Mouse (Mus musculus): ENCODE data around the gene Endou. TPM values are rescaled to one million over a fixed set of nuclear protein-coding genes. Genes with fewer than 3 reads are reported as not detected.

Gene Endou
- polyA plus RNA-seq (2012; rRNA removed): 0.06 and 0.31 TPM in 2 replicates

DNA sequence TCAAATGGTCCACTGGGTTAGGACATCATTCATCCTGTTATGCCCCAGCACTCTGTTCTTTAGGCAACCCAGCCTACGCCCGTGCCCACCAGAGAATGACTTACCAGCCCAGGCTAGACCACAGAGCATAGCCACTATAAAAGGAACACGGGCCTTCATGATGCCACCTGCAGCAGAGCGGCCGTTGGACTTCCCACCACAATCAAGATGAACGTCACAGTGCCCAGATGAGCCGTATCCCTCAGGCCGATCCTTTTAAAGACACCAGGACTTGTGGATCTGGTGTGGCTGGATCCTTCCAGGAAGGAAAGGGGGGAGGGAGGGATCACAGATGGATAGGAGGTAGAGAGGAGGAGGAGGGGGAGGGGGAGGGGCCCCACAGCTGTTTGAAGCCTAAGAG is at the start of gene Endou:
Gene Endou, minus strand, starts transcription at position 229 of the 400 bp plus-strand sequence.

DNA sequence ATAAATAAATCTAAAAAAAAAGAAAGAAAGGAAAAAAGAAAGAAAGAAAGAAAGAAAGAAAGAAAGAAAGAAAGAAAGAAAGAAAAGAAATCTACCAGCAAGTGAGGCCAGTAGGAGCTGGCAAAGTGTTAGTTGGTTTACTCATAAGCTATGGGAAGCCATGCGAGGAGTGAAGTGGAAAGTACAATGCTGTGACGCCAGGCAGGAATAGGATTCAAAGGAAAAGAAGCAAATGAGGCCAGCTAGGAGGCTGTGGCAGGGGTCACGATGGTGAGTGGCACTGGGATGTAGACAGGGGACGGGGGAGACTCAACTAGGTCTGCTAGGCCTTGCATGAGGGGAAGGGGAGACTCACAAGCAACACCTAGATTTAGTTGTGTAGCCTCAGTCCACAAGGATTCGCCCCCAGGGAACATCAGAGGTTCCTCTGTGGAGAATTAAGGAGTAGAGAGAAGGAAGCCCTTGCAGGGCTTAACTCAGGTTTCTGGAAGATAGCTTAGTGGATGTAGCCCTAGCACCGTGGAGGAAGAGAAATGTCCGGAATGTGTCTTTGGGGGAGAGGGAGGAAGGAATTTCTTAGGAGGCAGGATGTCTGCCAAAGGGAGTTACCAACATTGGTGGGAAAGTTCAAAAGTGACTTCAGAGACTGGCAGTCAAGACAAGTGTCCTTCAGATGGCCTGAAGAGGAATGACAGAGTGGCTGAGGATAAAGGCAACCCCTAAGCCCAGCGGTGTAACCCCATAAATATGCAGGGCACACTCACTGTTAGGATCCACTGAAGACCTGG is 47.4 kb upstream of the Endou start, which contains the start of gene Slc48a1:
Gene Slc48a1, plus strand, starts transcription at position 210 of the 788 bp plus-strand sequence.

DNA sequence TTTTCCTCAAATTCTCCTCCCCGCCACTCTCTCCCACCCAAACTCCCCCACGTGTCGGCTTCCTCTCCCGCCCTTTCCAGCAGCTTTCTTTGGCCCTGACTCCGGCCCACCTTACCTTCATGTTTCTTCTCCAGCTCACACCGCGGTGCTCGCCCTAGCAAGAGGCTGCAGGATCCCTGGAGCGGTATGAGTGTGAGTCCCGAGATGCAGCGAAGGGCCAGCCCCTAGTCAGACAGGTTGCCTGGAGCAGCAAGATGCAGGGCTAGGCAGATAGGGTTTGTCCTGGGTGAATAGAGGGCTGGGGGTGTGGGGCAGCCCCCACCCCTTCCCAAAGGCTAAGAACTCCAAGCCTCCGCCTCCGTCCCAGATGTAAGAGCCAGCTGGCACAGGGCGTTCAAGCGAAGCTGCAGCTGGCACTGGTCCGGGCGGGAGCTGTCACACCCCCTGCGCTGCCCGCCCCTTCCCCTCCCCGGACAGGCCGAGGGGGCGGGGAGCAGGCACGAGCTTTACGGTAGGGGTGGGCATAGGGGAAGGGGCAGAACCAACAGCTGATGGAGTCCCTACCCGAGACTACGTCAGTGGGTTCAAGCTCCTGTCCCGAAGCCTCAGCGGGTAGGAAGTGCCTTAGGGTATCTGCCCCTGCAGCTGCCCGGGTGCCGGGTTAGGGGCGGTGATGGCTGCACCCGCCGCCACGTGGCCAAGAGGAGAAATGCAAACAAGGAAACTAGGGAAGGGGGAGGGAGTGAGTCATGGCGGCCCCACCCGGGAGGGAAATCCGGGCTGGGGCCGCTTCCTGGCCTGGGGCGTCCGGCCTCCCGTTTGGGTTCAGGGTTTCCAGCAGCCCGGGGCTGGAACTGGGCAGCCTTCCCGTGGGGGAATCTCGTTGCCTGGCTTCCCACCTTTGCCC is 36.4 kb upstream of the Endou start, which contains the start of gene Rapgef3:
Gene Rapgef3, minus strand, starts transcription at position 693 of the 907 bp plus-strand sequence.

DNA sequence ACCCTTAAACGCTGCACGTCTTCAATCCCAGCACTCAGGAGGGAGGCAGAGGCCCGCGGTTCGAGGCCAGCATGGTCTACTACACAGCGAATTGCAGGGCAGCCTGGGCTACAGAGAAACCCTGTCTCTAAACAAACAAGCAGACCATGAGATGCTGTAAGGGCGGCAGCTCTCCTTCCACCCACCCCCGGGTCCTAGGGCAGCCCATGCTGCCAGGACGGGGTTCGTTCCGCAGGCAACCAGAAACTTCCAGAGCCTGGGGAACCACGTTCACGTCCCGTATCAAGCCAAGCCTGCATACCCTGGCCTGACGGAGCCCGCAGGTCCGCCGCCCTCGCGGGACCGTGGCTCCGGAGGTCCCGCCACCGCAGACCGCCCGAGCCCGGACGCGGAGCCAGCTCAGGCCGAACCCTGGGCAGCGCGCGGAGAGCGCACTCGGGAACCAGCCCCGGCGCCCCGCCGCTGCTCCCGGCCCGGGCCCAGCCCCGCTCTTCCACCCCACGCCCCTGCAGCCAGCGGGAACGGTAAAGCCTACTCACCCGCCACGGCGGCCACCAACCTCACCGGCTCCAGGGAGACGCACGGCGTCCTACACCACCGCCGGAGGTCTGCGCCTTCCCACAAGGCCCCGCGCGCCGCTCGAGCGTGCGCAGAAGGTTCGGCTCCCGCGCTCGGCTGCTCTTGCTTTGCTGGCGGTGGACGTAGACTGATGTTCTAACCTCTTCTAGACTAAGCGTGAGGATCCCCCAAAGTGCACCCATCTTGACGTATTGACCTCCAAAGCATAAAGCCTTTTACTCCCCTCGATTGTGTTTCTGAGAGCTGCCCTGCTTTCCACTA is 25.7 kb downstream of the Endou start, which contains the start of gene Rpap3:
Gene Rpap3, minus strand, starts transcription at position 615 of the 840 bp plus-strand sequence.

Other genes with a start within 250 kb of the Endou start
- gene Rpap3, start 25.5 kb downstream of the Endou start, polyA plus RNA-seq (2012; rRNA removed): 30.7 and 32.4 TPM in 2 replicates
- 31.4 and 33.2 TPM in 2 replicates for gene Rapgef3, start 36.6 kb upstream of the Endou start, polyA plus RNA-seq (2012; rRNA removed)
- gene Slc48a1, start 47.2 kb upstream of the Endou start, polyA plus RNA-seq (2012; rRNA removed): 39.8 and 42.5 TPM in 2 replicates
- gene Hdac7, start 113.2 kb upstream of the Endou start, polyA plus RNA-seq (2012; rRNA removed): 62.2 and 67.1 TPM in 2 replicates
- 0.98 and 1.4 TPM in 2 replicates for gene Vdr, start 179.3 kb upstream of the Endou start, polyA plus RNA-seq (2012; rRNA removed)
- 61.3 and 64.5 TPM in 2 replicates for gene Tmem106c, start 232.9 kb upstream of the Endou start, polyA plus RNA-seq (2012; rRNA removed)

All from central nervous system, embryonic 18 days (tissue).